Mouse (Mus musculus): ENCODE data around the gene Sost. TPM values are rescaled to one million over a fixed set of nuclear protein-coding genes. Genes with fewer than 3 reads are reported as not detected.

Gene Sost
- polyA plus RNA-seq, 1 experiment from 2014 or later, result 0.38 TPM

DNA sequence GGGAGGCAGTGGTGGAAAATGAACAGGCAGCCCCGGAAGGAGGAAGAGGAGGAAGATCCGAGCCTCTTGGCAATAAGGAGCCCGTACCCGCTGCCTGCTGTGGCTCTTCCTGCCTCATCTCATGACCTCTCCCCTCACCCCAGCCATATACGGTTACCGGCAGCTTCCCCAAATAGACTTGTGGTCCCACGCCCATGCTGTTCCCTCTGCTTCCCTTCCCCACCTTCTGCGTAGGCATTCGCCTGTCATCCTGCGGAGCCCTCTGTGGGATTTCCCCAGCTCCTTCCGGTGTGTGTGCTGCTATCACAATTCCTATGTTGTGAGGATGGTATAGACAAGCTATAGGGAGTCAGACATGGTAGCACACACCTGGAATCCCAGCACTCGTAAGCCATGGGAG is 15.0 kb upstream of the Sost start:
- Histone ChIP-seq H3K36me3 (peaks cover 9% of the 10 kb centered on the region; the same call in 1 of the 2 replicates), H3K27ac (no peak overlapping the region), H3K9ac (no peak overlapping the region), H3K9me3 (no peaks in the 10 kb centered on the region), H3K27me3 (peaks cover 6% of the 10 kb centered on the region; the same call in 1 of the 2 replicates), H3K4me1 (peaks cover 31% of the 10 kb centered on the region), H3K4me2 (replicated peaks) (no peak overlapping the region), H3K4me3 (no peak overlapping the region)
- no peak for ATAC-seq (ENCODE audit: low FRiP score, low read depth)
- 88% methylated on average over 12 of the region's 12 CpGs for WGBS

DNA sequence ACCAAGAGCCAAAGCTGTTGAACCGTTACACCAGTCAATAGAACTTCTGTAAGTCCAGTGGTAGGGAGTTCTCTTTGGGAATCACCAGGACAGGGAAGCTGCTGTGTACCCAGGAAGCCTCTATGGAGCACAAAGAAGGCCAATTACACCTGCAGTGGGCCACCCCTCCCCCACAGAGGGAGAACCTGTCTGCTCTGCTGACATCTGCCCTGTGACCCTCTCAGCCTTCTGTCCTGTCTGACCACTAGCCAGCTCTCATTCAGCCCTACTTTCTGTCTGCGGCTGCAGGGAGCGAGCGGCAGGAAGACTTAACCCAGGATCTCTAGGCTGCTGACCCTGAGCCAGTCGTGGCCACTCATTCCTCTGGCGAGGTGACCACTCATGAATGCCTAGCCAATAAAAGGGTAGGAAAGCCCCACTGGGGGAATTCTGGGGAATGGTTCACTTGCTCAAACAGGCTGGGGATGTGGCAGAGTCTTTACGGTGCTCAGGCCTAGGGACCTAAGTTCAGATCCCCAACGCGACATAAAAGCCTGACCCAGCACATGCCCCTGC is 13.9 kb upstream of the Sost start:
- ATAC-seq (ENCODE audit: low FRiP score, low read depth), result no peak
- H3K27me3 ChIP-seq, result peaks cover 4% of the 10 kb centered on the region; the same call in 1 of the 2 replicates
- WGBS, result 81% methylated on average over 9 of the region's 9 CpGs
- peaks cover 9% of the 10 kb centered on the region; the same call in 1 of the 2 replicates for H3K36me3 ChIP-seq
- H3K4me2 ChIP-seq (replicated peaks), result no peak overlapping the region
- no peak overlapping the region for H3K4me3 ChIP-seq
- H3K4me1 ChIP-seq, result peaks cover 23% of the 10 kb centered on the region
- H3K27ac ChIP-seq, result no peak overlapping the region
- H3K9me3 ChIP-seq, result no peaks in the 10 kb centered on the region
- H3K9ac ChIP-seq, result no peak overlapping the region

DNA sequence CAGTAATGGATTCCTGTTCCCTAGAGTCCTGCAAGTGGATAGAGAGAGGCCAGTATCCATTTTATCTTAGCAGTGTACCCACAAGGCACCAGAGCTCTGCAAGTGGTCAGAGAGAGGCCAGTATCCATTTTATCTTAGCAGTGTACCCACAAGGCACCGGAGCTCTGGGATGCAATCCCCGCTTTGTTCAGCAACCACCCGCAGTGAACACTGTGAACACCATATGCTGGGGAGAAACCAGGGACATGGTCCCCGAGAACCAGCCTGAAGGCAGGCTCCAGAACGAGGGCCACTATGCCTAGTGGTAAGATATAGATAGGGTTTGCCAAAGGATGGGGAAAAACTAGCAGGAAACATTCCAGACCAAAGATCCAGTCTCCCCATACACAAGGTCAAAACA is 12.3 kb upstream of the Sost start:
- Histone ChIP-seq H3K27me3 (no peaks in the 10 kb centered on the region), H3K27ac (no peak overlapping the region), H3K4me2 (replicated peaks) (no peak overlapping the region), H3K36me3 (peaks cover 9% of the 10 kb centered on the region; the same call in 1 of the 2 replicates), H3K4me3 (no peak overlapping the region), H3K9me3 (no peaks in the 10 kb centered on the region), H3K4me1 (peaks cover 16% of the 10 kb centered on the region), H3K9ac (no peak overlapping the region)
- 81% methylated on average over 5 of the region's 5 CpGs for WGBS
- no peak for ATAC-seq (ENCODE audit: low FRiP score, low read depth)

DNA sequence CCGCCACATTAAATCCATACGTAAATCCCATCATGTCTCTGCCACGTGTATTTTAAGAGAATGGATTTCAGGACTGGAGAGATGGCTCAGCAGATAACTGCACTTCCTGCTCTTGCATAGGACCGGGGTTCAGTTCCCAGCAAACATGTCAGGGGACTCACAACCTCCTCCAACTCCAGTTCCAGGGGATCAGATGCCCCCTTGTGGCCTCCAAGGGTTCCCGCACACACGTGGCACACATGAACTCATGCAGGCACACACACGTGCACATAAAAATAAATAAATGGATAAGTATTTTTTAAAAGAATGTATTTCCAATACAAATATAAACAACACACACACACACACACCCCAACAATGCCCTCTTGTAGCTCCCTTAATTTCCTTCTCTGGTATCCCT is 10.1 kb upstream of the Sost start:
- peaks cover 15% of the 10 kb centered on the region for H3K4me1 ChIP-seq
- peaks cover 9% of the 10 kb centered on the region; the same call in 1 of the 2 replicates for H3K36me3 ChIP-seq
- H3K9me3 ChIP-seq, result no peaks in the 10 kb centered on the region
- no peaks in the 10 kb centered on the region for H3K27me3 ChIP-seq
- WGBS, result 91% methylated on average over 7 of the region's 7 CpGs
- H3K4me3 ChIP-seq, result no peak overlapping the region
- no peak overlapping the region for H3K4me2 ChIP-seq (replicated peaks)
- no peak for ATAC-seq (ENCODE audit: low FRiP score, low read depth)
- no peak overlapping the region for H3K27ac ChIP-seq
- H3K9ac ChIP-seq, result no peak overlapping the region

DNA sequence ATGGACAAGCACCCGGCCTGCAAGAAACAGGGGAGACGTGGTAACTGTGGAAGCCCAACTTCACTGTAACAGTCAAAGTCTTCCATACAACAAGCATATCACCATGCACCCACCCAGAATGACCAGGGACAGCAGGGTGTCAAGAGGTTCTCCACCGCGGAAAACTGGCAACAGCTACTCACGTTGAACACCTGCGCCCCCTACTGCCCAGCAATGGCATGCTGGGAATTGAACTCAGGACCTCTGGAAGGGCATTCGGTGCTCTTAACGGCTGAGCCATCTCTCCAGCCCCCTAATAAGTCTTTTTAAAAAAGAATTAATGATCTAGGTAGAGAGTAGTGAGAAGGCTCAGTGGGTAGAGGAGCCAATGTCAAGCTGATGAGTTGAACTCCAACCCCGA is 8.1 kb upstream of the Sost start:
- no peaks in the 10 kb centered on the region for H3K27me3 ChIP-seq

DNA sequence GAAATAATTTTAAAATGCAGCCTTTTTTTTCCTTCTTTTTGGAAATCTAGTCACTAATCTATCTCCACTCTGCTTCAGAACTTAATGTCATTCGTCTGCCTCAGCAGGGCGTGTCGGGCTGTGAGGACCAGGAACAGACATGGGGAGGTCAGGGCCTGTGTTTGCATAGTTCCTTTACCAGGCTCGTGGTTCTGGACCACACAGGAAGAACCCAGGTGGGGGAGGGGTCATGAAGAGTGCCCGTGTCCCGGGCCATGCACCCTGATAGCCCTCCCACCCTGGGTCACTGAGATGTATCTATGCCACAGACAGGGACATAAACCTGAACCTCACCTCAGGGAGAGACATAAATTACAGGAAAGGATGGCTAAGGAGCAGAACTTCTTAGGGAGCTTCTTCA is 7.4 kb upstream of the Sost start:
- Histone ChIP-seq H3K4me1 (peaks cover 15% of the 10 kb centered on the region), H3K4me2 (replicated peaks) (no peak overlapping the region), H3K36me3 (no peaks in the 10 kb centered on the region), H3K4me3 (no peak overlapping the region), H3K9ac (no peak overlapping the region), H3K27ac (no peak overlapping the region), H3K9me3 (no peaks in the 10 kb centered on the region), H3K27me3 (no peaks in the 10 kb centered on the region)
- ATAC-seq (ENCODE audit: low FRiP score, low read depth), result no peak
- WGBS, result 27% methylated on average over 6 of the region's 6 CpGs

More for the DNA sequence above, 8.1 kb upstream of the Sost start:
- no peak overlapping the region for H3K4me3 ChIP-seq
- no peak overlapping the region for H3K27ac ChIP-seq
- no peak for ATAC-seq (ENCODE audit: low FRiP score, low read depth)
- peaks cover 15% of the 10 kb centered on the region for H3K4me1 ChIP-seq
- H3K36me3 ChIP-seq, result no peaks in the 10 kb centered on the region
- no peak overlapping the region for H3K9ac ChIP-seq
- H3K4me2 ChIP-seq (replicated peaks), result no peak overlapping the region
- WGBS, result 45% methylated on average over 9 of the region's 9 CpGs
- no peaks in the 10 kb centered on the region for H3K9me3 ChIP-seq

DNA sequence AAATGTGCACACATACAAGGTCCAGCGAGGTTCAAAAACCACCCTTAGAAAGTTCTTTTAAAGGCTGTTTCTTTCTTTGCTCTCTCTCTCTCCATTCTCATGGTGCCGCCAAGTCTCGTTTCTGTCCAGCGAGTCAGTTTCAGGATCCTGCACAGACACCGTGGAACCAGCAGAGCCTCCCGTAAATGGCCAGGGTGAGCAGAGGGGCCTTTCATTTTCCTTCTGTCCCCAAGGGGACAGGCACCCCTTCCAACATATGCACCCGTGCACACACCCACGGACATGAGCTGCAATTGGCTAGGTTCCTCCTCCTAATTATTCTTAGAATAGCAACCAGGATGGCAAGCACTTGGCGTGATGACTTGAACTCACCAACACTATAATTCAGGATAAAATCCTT is 6.7 kb upstream of the Sost start:
- H3K4me2 ChIP-seq (replicated peaks), result peak overlapping the region; percentile 46
- peaks cover under 1% of the 10 kb centered on the region; the same call in 1 of the 2 replicates for H3K27me3 ChIP-seq
- H3K4me3 ChIP-seq, result 0 out of 2 replicates have a peak overlapping the region, but pooled peaks have one; percentile 3
- no peak overlapping the region for H3K9ac ChIP-seq
- 32% methylated on average over 9 of the region's 9 CpGs for WGBS
- H3K36me3 ChIP-seq, result no peaks in the 10 kb centered on the region
- no peak for ATAC-seq (ENCODE audit: low FRiP score, low read depth)
- peaks cover 18% of the 10 kb centered on the region for H3K4me1 ChIP-seq
- no peaks in the 10 kb centered on the region for H3K9me3 ChIP-seq
- no peak overlapping the region for H3K27ac ChIP-seq

DNA sequence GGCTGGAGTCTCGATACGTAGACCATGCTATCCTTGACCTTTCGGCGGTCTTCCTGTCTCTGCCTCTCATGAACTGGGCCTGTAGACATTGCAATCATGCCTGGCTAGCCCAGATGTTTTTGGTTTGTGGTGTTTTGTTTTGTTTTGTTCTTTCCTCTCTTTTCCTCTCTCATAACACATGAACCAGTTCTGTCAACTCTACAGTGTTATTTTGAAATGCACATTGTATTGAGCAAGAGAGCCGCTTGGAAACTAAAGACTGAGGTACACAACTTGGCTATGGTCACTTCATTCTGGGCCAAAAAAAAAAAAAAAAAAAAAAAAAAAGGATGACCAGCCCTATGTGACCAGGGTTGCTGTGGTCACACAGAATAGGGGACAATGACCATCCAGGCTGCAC is 5.8 kb upstream of the Sost start:
- no peak for ATAC-seq (ENCODE audit: low FRiP score, low read depth)
- peaks cover 22% of the 10 kb centered on the region for H3K4me1 ChIP-seq
- 86% methylated on average over 5 of the region's 5 CpGs for WGBS
- peaks cover 9% of the 10 kb centered on the region; the same call in 1 of the 2 replicates for H3K27me3 ChIP-seq
- H3K9ac ChIP-seq, result no peak overlapping the region
- no peak overlapping the region for H3K27ac ChIP-seq
- no peak overlapping the region; the same call in 1 of the 2 replicates for H3K4me2 ChIP-seq (replicated peaks)
- no peak overlapping the region for H3K4me3 ChIP-seq
- H3K36me3 ChIP-seq, result no peaks in the 10 kb centered on the region
- no peaks in the 10 kb centered on the region for H3K9me3 ChIP-seq

DNA sequence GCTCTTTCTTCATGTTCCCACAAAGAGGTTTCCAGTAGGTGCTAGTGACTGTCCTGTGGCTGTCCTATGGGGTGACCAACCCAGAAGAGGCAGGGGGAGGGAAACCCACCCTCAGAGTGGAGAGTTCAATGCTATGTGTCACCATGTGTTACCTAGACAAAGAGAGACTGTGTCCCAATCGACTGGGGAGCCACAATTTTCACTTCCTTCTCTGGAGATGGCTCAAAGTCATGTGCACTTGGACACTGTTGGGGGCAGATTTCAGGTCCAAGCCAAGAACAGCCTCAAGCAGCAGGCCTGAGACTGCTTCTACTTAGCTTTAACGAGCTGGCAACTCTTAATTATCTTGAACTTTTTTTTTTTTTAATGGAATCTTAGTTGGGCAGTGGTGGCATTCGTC is 5.3 kb upstream of the Sost start:
- peaks cover 22% of the 10 kb centered on the region for H3K4me1 ChIP-seq
- H3K4me3 ChIP-seq, result no peak overlapping the region
- H3K36me3 ChIP-seq, result no peaks in the 10 kb centered on the region
- peaks cover 15% of the 10 kb centered on the region for H3K27me3 ChIP-seq
- no peak overlapping the region for H3K4me2 ChIP-seq (replicated peaks)
- no peak overlapping the region for H3K9ac ChIP-seq
- ATAC-seq (ENCODE audit: low FRiP score, low read depth), result no peak
- no peaks in the 10 kb centered on the region for H3K9me3 ChIP-seq
- H3K27ac ChIP-seq, result no peak overlapping the region
- WGBS, result 50% methylated on average over 3 of the region's 3 CpGs

DNA sequence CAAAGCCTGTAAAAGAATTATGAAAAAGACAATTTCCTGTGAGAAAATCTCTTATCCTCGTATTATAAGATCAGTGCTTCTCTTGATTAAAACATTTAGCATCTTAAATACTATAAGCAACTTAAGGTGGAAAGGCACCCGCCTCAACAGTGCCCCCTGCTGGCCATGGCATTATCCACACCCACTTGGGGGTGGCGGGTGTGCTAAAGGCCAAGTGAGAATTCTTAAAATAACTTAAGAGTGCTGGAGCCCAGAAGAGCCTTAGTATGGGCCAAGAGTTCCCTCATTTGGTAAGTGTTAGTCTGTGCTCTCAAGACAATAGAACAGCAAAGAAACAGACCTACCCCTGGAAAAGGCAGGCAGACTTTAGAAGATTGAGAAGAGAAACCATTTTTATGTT is 4.6 kb upstream of the Sost start:
- Histone ChIP-seq H3K36me3 (no peaks in the 10 kb centered on the region), H3K4me3 (no peak overlapping the region), H3K4me2 (replicated peaks) (no peak overlapping the region), H3K9ac (no peak overlapping the region), H3K4me1 (peaks cover 28% of the 10 kb centered on the region), H3K27ac (no peak overlapping the region), H3K27me3 (peaks cover 22% of the 10 kb centered on the region), H3K9me3 (no peaks in the 10 kb centered on the region)
- WGBS, result 46% methylated on average over 3 of the region's 3 CpGs
- ATAC-seq (ENCODE audit: low FRiP score, low read depth), result no peak

DNA sequence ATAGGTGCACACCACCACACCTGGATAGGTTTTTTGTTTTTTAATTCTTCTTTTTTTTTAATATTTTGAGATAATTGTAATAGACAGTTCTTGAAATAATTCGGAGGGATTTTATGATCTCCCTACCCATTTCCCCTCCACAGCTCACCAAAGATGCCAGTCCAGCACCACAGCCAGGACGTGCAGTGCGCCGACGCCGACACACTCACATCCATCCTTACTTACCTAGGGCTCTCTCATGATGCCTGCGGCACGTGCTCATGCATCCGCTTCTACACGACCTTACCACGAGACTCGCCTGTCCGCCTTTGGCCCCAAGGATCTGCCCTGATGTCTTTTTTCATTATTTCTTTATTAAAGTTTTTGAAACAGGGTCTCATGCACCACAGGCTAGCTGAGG is 3.0 kb upstream of the Sost start:
- H3K4me3 ChIP-seq, result no peak overlapping the region
- ATAC-seq (ENCODE audit: low FRiP score, low read depth), result no peak
- H3K4me1 ChIP-seq, result peaks cover 28% of the 10 kb centered on the region
- H3K36me3 ChIP-seq, result no peaks in the 10 kb centered on the region
- H3K4me2 ChIP-seq (replicated peaks), result no peak overlapping the region
- WGBS, result 83% methylated on average over 13 of the region's 13 CpGs
- no peaks in the 10 kb centered on the region for H3K9me3 ChIP-seq
- peaks cover 37% of the 10 kb centered on the region for H3K27me3 ChIP-seq
- H3K27ac ChIP-seq, result no peak overlapping the region
- no peak overlapping the region for H3K9ac ChIP-seq

DNA sequence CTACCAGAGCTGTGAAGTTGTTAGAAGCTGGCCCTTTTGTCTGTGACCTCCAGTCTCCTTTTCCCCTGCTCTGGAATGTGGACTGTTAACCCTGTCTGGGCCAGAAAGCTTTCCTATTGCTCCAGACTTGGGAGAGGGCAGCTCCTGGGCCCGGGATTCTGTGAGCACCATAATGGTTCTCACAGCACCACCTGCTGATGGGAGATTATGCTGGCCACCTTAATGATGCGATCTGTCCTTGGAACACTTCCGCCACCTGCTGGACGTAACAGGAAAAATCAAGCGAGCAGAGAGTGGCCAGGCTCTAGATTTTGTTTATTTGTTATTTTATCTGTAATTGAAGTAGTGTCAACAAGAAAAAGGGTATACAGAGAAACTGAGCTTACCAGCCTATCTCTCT is 2.0 kb upstream of the Sost start:
- Histone ChIP-seq H3K4me2 (replicated peaks) (no peak overlapping the region), H3K4me1 (peaks cover 29% of the 10 kb centered on the region), H3K36me3 (no peaks in the 10 kb centered on the region), H3K9ac (no peak overlapping the region), H3K27me3 (peaks cover 48% of the 10 kb centered on the region), H3K4me3 (no peak overlapping the region), H3K27ac (no peak overlapping the region), H3K9me3 (no peaks in the 10 kb centered on the region)
- ATAC-seq (ENCODE audit: low FRiP score, low read depth), result peak; percentile 77
- 0% methylated on average over 5 of the region's 5 CpGs for WGBS

DNA sequence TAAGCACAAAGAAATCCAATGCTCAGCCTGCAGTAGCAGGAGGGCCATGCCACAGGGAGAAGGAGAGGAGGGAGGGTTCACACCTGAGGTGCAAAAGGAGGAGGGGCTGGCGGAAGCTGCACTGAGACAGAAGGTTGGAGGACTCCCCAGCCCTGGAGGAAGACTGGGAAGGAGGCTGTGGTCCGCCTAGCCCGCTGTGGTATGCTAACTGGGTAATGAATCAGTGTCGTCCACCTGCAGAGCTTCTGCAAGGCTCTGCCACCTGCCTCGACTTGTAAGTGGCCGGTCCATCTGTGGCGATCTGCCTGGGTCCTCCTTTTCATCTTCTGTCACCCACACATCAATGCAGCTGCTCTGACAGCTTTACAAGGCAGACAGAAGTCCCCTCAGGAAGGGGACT is 1.5 kb upstream of the Sost start:
- H3K27ac ChIP-seq, result no peak overlapping the region
- H3K4me3 ChIP-seq, result no peak overlapping the region
- H3K36me3 ChIP-seq, result no peaks in the 10 kb centered on the region
- H3K4me1 ChIP-seq, result peaks cover 29% of the 10 kb centered on the region
- no peak overlapping the region for H3K4me2 ChIP-seq (replicated peaks)
- H3K9me3 ChIP-seq, result no peaks in the 10 kb centered on the region
- peak overlapping the region; percentile 25; the same call in 1 of the 2 replicates for H3K9ac ChIP-seq
- WGBS, result 7% methylated on average over 7 of the region's 7 CpGs
- peaks cover 53% of the 10 kb centered on the region for H3K27me3 ChIP-seq
- ATAC-seq (ENCODE audit: low FRiP score, low read depth), result no peak
